Mouse (Mus musculus): Measurements from ENCODE around the gene Coil. TPM values are rescaled to one million over a fixed set of nuclear protein-coding genes. Genes with fewer than 3 reads are reported as not detected.
"Not testable (repeated sequence)": the region's sequence is repeated elsewhere in the genome, so short reads cannot be mapped to it uniquely, and the experiment has no call there.

The Coil gene
- polyA plus RNA-seq, 1 experiment from 2014 or later = 3.0 TPM

DNA sequence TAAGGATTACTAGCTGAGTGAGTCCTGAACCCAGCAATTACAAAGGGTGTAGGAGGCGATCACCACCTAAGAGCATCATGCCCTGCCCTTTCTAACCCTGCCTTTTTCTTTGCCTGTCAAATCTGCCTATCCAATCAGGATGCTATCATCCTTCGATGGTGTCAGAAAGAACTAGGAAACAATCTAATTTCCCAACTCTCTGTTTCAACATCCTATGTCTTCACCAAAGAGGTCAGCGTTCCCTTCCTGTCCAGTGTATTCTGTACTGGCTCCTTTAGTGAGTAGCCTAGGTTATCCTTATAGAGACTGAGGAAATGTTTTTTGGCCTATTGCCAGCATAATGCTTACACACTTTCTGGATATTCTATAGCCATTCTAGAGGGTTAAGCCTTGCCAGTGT lies 65.5 kb downstream of the Coil start:
- Histone ChIP-seq H3K27ac (ENCODE audit: low read length) (no peak overlapping the region), H3K27me3 (ENCODE audit: control insufficient read depth, insufficient read depth, low read depth, low read length) (no peaks in the 10 kb centered on the region), H3K4me1 (ENCODE audit: control insufficient read depth, low read depth, low read length) (no peaks in the 10 kb centered on the region), H3K9me3 (replicated peaks; ENCODE audit: control insufficient read depth, low read length) (no peaks in the 10 kb centered on the region), H3K36me3 (ENCODE audit: control insufficient read depth, insufficient read depth) (no peaks in the 10 kb centered on the region), H3K4me2 (ENCODE audit: low read depth, low read length) (no peak overlapping the region), H3K4me3 (ENCODE audit: low read depth, low read length) (no peak overlapping the region), H3K9ac (ENCODE audit: low read depth, low read length) (no peak overlapping the region)
- ATAC-seq (ENCODE audit: low read depth) = no peak
- 65% methylated on average over 3 of the region's 3 CpGs for WGBS (ENCODE audit: insufficient replicate concordance)

DNA sequence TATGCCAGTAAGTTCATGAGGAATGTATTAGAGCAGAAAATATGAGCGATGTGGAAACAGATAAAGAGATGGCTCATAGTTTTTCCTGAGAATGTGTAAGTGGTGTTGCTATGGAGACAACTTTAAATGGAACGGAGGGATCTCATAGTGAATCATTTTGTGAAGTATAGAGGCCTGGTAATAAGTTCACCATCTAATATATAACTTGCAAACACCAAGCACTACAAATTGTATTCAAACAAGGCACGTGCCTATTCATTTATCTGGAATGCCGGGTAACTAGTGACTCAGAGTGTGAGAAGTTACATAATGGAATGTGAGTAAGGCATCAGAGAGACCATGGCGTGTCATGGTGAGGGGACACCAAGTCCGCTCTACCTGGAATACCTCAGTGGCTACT lies 68.4 kb downstream of the Coil start:
- Histone ChIP-seq H3K27ac (ENCODE audit: low read length) (no peak overlapping the region), H3K4me3 (ENCODE audit: low read depth, low read length) (no peak overlapping the region), H3K9me3 (replicated peaks; ENCODE audit: control insufficient read depth, low read length) (no peaks in the 10 kb centered on the region), H3K27me3 (ENCODE audit: control insufficient read depth, insufficient read depth, low read depth, low read length) (no peaks in the 10 kb centered on the region), H3K4me1 (ENCODE audit: control insufficient read depth, low read depth, low read length) (no peaks in the 10 kb centered on the region), H3K9ac (ENCODE audit: low read depth, low read length) (no peak overlapping the region), H3K4me2 (ENCODE audit: low read depth, low read length) (no peak overlapping the region), H3K36me3 (ENCODE audit: control insufficient read depth, insufficient read depth) (no peaks in the 10 kb centered on the region)
- WGBS (ENCODE audit: insufficient replicate concordance) = 83% methylated on average over 6 of the region's 6 CpGs
- ATAC-seq (ENCODE audit: low read depth) = no peak

DNA sequence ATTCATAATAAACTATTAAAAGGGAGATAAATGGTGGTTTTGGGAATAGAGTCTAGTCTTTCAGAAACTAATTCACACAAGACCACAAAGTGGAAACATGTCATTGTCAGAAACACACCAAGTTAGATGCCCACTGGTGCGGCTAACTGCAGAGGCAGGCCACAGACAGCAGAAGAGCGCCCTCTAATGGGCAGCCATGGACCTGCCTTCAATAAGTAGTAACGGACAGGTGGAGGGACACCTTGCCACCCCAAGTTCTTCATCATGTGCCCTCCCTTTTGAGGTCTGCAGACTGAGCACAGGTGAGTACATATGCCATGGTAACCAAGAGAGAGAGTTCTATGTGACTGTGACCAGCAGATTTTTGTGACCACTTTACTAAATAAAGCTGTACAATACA lies 69.3 kb downstream of the Coil start:
- ATAC-seq (ENCODE audit: low read depth) = no peak
- Histone ChIP-seq H3K9me3 (replicated peaks; ENCODE audit: control insufficient read depth, low read length) (no peaks in the 10 kb centered on the region), H3K27me3 (ENCODE audit: control insufficient read depth, insufficient read depth, low read depth, low read length) (no peaks in the 10 kb centered on the region), H3K4me3 (ENCODE audit: low read depth, low read length) (no peak overlapping the region), H3K4me1 (ENCODE audit: control insufficient read depth, low read depth, low read length) (no peaks in the 10 kb centered on the region), H3K27ac (ENCODE audit: low read length) (no peak overlapping the region), H3K4me2 (ENCODE audit: low read depth, low read length) (no peak overlapping the region), H3K36me3 (ENCODE audit: control insufficient read depth, insufficient read depth) (no peaks in the 10 kb centered on the region), H3K9ac (ENCODE audit: low read depth, low read length) (no peak overlapping the region)
- WGBS (ENCODE audit: insufficient replicate concordance) = 13% methylated on average over 3 of the region's 3 CpGs

DNA sequence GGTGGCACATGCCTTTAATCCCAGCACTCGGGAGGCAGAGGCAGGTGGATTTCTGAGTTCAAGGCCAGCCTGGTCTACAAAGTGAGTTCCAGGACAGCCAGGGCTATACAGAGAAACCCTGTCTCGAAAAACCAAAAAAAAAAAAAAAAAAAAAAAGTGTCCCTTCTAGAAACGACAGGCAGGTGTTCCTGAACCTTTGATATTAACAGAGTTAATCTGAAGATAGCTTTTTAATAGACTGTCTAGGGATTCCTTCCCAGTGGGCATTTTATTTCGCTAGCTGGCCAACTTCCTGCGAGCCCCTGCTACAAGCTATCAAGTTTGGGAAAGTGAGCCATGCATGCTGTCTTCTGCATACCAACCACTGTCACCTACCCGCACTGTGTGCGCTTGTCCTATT lies 71.0 kb downstream of the Coil start:
- H3K36me3 ChIP-seq (ENCODE audit: control insufficient read depth, insufficient read depth); H3K27me3 ChIP-seq (ENCODE audit: control insufficient read depth, insufficient read depth, low read depth, low read length); ATAC-seq (ENCODE audit: low read depth); H3K9me3 ChIP-seq (replicated peaks; ENCODE audit: control insufficient read depth, low read length); H3K4me3 ChIP-seq (ENCODE audit: low read depth, low read length); H3K4me1 ChIP-seq (ENCODE audit: control insufficient read depth, low read depth, low read length); H3K4me2 ChIP-seq (ENCODE audit: low read depth, low read length); H3K27ac ChIP-seq (ENCODE audit: low read length); H3K9ac ChIP-seq (ENCODE audit: low read depth, low read length): not testable (repeated sequence)
- 85% methylated on average over 6 of the region's 7 CpGs for WGBS (ENCODE audit: insufficient replicate concordance)

Other genes starting within 250 kb of the Coil start
- gene Akap1, start 105.7 kb upstream of the Coil start, polyA plus RNA-seq (2015; fragmentation: Nextera tagmentation; extraction: Ambion mirVana) = 7.7 and 9.5 TPM in 2 replicates
- 47.5 and 48.6 TPM in 2 replicates for gene Scpep1, start 14.8 kb upstream of the Coil start, polyA plus RNA-seq (2015; fragmentation: Nextera tagmentation; extraction: Ambion mirVana)
- gene Elobl, start 3.3 kb upstream of the Coil start, polyA plus RNA-seq (2015; fragmentation: Nextera tagmentation; extraction: Ambion mirVana) = not detected in 2 replicates
- gene Trim25, start 29.1 kb downstream of the Coil start, polyA plus RNA-seq (2015; fragmentation: Nextera tagmentation; extraction: Ambion mirVana) = 18.3 and 21.7 TPM in 2 replicates
- 0.47 and 0.68 TPM in 2 replicates for gene Dgke, start 96.6 kb downstream of the Coil start, polyA plus RNA-seq (2015; fragmentation: Nextera tagmentation; extraction: Ambion mirVana)
- 0.18 and 0.32 TPM in 2 replicates for gene Gm525, start 103.6 kb downstream of the Coil start, polyA plus RNA-seq (2015; fragmentation: Nextera tagmentation; extraction: Ambion mirVana)